Mouse (Mus musculus) spleen, postnatal 10 days (tissue): ENCODE measurements around the gene Tmem198.

ENCODE experiments used
- DNase-seq, 2 experiments: peaks; one replicate each; pipeline ENCODE4 v3.0.0; 2021 to 2022; ENCODE audit warnings: low spot score in 2 of 2

The Tmem198 gene

GRCm38 (mm10) chr1:75455433-75455832, 23.9 kb upstream of the Tmem198 start:
- no peak for DNase-seq

GRCm38 (mm10) chr1:75455948-75456347, 23.4 kb upstream of the Tmem198 start:
- DNase-seq, result no peak

GRCm38 (mm10) chr1:75456746-75457564, 22.4 kb upstream of the Tmem198 start:
- peak in 1 of 2 experiments; percentile 50 for DNase-seq

- DNase-seq, result no peak
Measured at GRCm38 (mm10) chr1:75457710-75458024, 21.7 kb upstream of the Tmem198 start.

- DNase-seq, result no peak
Measured at GRCm38 (mm10) chr1:75458025-75458788, 21.1 kb upstream of the Tmem198 start.

DNA sequence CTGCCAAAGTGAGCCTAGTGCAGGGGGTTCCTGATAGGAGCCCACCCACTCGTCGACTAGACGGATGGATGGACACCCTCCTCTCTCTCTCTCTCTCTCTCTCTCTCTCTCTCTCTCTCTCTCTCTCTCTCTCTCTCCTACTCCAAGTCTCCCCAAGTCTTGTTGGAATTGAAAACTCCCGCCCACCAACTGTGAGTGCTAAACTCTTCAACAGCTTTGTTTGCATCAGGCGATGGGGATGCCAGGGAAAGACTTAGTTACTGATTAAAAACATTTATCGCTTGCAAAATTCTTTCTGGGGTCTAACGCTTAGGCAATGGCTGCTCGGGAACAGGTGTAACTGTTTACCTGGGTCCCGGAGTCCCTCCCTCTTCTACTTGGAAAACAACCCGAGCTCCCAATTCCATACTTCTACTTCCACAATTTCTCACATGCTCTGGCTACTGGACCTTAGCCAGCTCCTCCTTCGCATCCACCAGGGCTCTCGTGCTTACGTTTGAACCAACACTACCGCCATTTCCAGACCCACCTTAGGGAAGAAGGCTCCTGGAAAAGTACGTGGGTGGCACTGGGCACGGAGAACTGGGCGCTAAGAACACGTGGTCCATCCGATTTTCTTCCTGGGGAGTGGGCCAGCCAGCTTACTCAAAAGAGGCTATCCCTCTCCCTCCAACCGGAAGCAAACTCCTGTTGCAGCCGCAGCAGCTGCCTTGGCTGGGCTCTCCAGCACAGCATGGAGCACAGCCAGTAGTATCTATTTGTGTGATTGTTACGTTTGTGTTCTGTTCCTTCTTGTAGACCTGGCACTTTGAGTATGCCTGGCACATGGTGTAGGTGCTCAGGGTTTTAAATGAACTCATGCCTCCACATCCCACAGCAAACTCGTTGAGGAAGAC, 20.3 kb upstream of the Tmem198 start:
- no peak for DNase-seq

GRCm38 (mm10) chr1:75460297-75460696, 19.0 kb upstream of the Tmem198 start:
- no peak for DNase-seq

- DNase-seq, result no peak
Measured at GRCm38 (mm10) chr1:75462636-75463035, 16.7 kb upstream of the Tmem198 start.

DNA sequence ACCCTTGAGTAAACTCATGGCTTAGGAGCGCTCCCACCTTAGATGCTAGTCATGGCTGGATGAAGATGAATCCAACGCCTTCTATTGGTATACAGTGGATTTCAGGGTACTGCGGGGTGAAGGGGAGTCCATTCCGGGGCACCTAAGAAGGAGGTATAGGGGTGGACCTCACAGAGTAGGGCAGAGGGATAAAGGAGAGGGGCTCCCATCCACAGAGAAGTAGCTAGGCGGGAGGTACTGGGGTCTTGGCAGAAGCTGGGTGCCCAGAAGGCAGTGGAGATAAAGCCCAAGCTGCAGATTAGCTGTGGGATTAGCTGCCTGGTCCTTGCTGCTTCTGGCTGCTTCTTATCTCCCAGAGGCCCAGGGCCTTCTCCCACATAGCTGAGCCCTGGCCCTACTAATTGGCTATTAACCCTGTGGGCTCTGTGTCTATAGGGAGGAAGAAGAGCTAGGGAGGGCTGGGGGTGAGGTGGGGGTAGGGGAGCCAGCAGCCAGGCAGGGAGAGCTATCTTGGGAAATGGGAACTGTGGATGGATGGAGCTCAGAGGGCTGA, 15.6 kb upstream of the Tmem198 start:
- DNase-seq, result no peak

DNA sequence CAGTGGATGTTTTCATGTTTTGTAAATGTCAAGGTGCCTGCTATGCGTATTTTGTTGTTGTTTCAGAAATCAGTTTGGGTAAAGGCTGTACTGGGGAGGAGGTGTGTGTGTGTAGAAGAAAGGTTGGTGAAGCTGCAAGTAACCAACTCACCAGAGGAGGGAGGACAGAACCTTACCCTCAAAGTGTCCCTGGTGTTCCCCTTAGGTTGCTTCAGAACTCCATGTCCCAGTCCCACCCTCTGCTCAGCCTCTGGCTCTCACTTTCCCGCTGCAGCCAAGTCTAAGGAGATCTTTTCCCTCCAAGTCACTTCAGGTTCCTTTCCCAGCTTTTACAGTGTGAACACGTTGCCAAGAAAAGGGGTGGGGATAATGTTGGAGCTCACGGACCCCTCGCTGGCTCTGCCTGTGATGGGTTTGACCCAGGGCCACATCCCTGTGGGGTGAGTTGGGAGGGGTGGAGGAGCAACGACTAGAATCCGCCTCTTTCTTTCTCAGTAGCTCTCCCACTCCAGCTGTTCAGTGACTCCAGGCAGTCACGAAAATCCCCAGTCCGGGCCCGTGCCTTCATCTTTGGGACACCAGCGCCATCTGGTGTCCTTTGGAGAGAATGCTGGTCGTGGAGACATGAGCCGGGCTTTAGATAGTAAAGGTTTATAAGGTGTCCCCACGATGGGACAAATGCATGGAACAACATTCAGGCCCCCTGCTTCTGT, 12.0 kb upstream of the Tmem198 start:
- DNase-seq, result peak in 1 of 2 experiments; percentile 67

- DNase-seq, result no peak
Measured at GRCm38 (mm10) chr1:75469287-75469825, 10.0 kb upstream of the Tmem198 start.

DNA sequence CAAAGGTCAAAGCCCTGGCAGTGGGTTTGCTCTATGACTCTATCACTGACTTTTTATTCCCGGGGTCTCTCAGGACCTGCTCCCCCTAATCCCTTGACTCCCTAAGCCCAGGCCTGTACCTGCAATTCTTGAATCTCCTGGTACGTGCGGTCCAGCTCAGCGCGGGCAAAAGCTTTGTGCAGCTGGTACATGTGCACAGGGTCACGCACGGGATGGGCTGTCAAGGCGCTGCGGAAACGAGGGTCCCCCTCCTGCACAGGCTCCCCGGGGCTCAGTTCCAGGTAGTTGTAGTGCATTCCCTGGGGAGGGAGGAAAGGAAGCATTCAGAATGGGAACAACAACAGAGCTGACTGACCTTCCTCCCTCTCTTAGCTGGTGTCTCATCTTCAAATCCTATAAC, 2.9 kb upstream of the Tmem198 start:
- no peak for DNase-seq

- peak; percentile 75 to 85 for DNase-seq
Measured at GRCm38 (mm10) chr1:75477264-75477965, 1.9 kb upstream of the Tmem198 start.

- DNase-seq, result no peak
Measured at GRCm38 (mm10) chr1:75477966-75478290, 1.4 kb upstream of the Tmem198 start.

DNA sequence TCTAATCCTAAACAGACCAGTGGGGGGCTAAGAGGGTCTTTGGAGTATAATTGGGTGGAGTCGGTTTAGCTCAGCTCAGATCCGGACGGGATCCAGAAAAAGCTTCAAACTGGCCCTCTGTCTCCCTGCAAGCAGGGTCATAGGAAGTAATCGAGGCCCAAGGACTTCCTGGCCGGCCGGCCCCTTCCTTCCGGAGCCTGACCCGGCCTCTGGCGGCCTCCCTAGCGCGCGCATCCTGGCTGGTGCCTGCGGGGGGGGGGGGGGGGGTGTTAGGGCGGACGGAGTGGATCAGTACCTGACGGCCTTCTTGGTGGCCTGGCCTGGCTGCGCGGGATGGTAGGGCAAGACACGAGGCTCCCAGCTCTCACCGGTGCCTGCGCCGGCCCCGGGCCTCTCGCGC, 835 bp upstream of the Tmem198 start:
- no peak for DNase-seq

GRCm38 (mm10) chr1:75479635-75479989, 280 bp downstream of the Tmem198 start:
- no peak for DNase-seq

- DNase-seq, result no peak
Measured at GRCm38 (mm10) chr1:75480036-75480435, 704 bp downstream of the Tmem198 start.

DNA sequence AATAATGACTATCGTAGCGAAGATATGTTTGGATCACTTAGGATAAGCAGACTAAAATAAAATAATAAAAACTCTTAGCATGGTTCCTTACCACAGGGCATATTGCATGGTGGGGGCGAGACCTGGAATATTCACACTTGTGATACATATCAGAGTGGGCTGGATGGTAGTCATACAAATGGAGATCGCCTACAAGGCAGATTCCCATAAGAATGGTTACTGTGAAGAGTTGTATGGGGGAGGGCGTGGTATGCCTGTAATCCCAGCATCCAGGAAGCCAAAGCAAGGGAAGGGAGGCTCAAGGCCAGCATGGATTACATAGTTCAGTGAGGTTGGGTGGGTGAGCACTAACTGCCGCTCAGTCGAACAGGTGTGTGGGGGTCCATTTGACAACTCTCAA, 1.4 kb downstream of the Tmem198 start:
- no peak for DNase-seq

DNA sequence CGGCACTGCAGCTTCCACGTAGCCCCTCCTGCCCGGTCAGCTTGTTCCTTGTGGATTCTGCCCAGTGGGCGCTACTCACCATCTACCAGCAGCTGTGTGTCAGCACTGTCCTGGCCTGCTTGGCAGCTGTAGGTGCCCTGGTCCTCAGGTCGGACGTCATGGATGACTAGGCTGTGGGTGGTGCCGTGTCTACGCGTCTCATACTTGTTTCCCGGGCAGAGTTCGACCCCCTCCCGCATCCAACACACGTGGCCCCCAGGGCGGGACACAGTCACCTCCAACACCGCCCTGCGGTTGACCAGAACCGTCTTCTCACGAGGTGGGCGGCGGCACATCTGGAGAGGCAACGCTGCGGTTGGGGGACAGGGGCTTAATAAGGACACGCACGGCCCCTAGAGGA, 7.2 kb downstream of the Tmem198 start:
- no peak for DNase-seq

DNA sequence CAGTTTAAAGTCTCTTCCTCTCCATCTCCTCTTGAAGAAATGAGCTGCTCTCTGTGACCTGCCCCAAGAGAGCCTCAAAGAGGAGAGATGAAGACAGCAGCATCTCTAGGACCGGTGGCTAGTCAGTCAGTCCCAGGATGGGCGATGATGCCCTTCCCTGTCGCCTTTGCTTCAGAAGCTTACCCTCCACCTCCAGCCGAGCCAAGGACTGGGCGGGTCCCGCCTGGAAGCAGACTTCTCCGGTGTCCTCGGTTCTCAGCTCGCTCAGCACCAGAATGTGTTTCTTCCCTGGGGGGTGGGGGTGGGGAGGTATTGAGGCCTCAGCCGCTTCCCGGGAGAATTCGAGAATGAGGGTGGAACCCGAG, 7.7 kb downstream of the Tmem198 start:
- no peak for DNase-seq
